Mouse (Mus musculus) heart, postnatal 0 days (tissue): ENCODE measurements around the gene Slc22a16. TPM values are rescaled to one million over a fixed set of nuclear protein-coding genes. Genes with fewer than 3 reads are reported as not detected.

Source experiments
- ATAC-seq: fragments of 200-750 bp; cut with Nextera tagmentation; 2 replicates; pipeline ENCODE4 v1.8.0; 2017; ENCODE audit warnings: low read depth, moderate number of reproducible peaks, moderate library complexity; ENCODE audit not compliant: insufficient read depth
- DNase-seq: peaks from one replicate; pipeline ENCODE4 v3.0.0-alpha.2; 2016; ENCODE audit warnings: low spot score
- H3K27ac ChIP-seq: fragments of 300-500 bp; sonication (generic); 2 replicates; pipeline ENCODE4 v1.5.1; 2014; ENCODE audit warnings: low read depth, mild to moderate bottlenecking
- H3K27me3 ChIP-seq: fragments of 300-500 bp; sonication (generic); 2 replicates; pipeline ENCODE4 v1.6.1; 2014; ENCODE audit warnings: low read length, mixed read lengths; ENCODE audit not compliant: control insufficient read depth, insufficient read depth
- H3K36me3 ChIP-seq: fragments of 300-500 bp; sonication (generic); replicated peaks from 2 replicates; pipeline ENCODE4 v1.6.1; 2014; ENCODE audit warnings: low read length, mixed read lengths; ENCODE audit not compliant: control insufficient read depth, insufficient read depth
- H3K4me1 ChIP-seq: fragments of 300-500 bp; sonication (generic); 2 replicates; pipeline ENCODE4 v1.6.1; 2014; ENCODE audit warnings: antibody characterized with exemption; ENCODE audit not compliant: control insufficient read depth, insufficient read depth
- H3K4me2 ChIP-seq: fragments of 300-500 bp; sonication (generic); 2 replicates; pipeline ENCODE4 v1.6.1; 2014; ENCODE audit warnings: low read depth, mild to moderate bottlenecking, low read length, moderate library complexity
- H3K4me3 ChIP-seq: fragments of 300-500 bp; sonication (generic); 2 replicates; pipeline ENCODE4 v1.5.1; 2014; ENCODE audit warnings: low read depth, low read length
- H3K9ac ChIP-seq: fragments of 300-500 bp; sonication (generic); replicated peaks from 2 replicates; pipeline ENCODE4 v1.6.1; 2014; ENCODE audit warnings: low read depth, low read length, mixed read lengths
- H3K9me3 ChIP-seq: fragments of 300-500 bp; sonication (generic); replicated peaks from 2 replicates; pipeline ENCODE4 v1.6.1; 2016; ENCODE audit warnings: low read length; ENCODE audit not compliant: control insufficient read depth
- CTCF ChIP-seq: IDR thresholded peaks from 2 replicates; pipeline ENCODE4 v1.5.1; 2016; ENCODE audit warnings: antibody characterized with exemption, control low read depth, low read depth
- EP300 ChIP-seq: IDR thresholded peaks from 2 replicates; pipeline ENCODE4 v1.6.1; 2016; ENCODE audit warnings: antibody characterized with exemption, low read depth
- WGBS: fragments of 180-500 bp; shearing (Covaris S2); extraction: QIAGEN DNeasy Blood & Tissue Kit; methylation state at CpG from one replicate; pipeline ENCODE4 v1.1.7; 2014; 5-methylcytosine and 5-hydroxymethylcytosine counted together
- polyA plus RNA-seq: library from polyadenylated mRNA; unstranded; fragments of >200 nt; fragmentation: Nextera tagmentation; extraction: Ambion mirVana; gene quantifications from 2 replicates; pipeline ENCODE4 v1.2.1, GENCODE M21; 2015
- total RNA-seq: library from RNA; depleted of rRNA; stranded (reverse); fragments of >200 nt; gene quantifications from 2 replicates; pipeline ENCODE4 v1.2.3, GENCODE M21; 2014; ENCODE audit warnings: low replicate concordance

Gene Slc22a16
- total and polyA plus RNA-seq, 2 experiments from 2014 or later = not detected

GRCm38 (mm10) chr10:40525616-40526155 is 44.5 kb upstream of the Slc22a16 start:
- DNase-seq = no peak
- WGBS = 44% methylated on average over 9 of the region's 9 CpGs
- ATAC-seq = no peak
- no peak overlapping the region for H3K4me3 ChIP-seq
- H3K36me3 ChIP-seq = no peaks in the 10 kb centered on the region
- H3K4me1 ChIP-seq = no peaks in the 10 kb centered on the region
- H3K27ac ChIP-seq = peak overlapping the region; percentile 25; the same call in 1 of the 2 replicates
- no peak overlapping the region for H3K4me2 ChIP-seq
- H3K9ac ChIP-seq = no peak overlapping the region
- no peaks in the 10 kb centered on the region for H3K9me3 ChIP-seq
- no peaks in the 10 kb centered on the region for H3K27me3 ChIP-seq
- TF ChIP-seq EP300 (no peak), CTCF (no peak)

DNA sequence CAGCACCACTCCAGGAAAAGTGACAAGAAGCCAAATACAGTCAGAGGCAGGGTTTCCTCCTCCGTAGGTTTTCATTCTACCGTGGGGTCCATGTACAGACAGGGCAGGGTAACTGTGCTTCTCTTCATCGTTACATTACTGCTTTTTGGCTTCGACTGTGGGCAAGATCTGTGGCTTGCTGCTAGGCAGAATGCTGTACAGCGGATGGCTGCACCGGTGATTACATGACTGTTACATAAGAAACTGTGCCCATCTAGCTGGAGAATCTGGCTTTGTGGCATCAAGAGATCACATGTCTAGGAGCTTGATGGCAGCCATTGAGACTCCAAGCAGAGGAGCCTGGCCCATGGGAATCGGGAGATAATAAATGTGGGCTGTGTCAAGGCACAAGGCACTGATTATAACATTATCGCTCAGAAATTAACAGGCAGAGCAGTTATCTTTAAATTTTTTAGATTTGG is 43.8 kb upstream of the Slc22a16 start:
- Histone ChIP-seq H3K4me3 (no peak overlapping the region), H3K27ac (peak overlapping the region; percentile 25; the same call in 1 of the 2 replicates), H3K4me2 (no peak overlapping the region), H3K9me3 (no peaks in the 10 kb centered on the region), H3K9ac (no peak overlapping the region), H3K36me3 (no peaks in the 10 kb centered on the region), H3K4me1 (no peaks in the 10 kb centered on the region), H3K27me3 (no peaks in the 10 kb centered on the region)
- WGBS = 63% methylated on average over 8 of the region's 8 CpGs
- ATAC-seq (no peak), DNase-seq (no peak)
- TF ChIP-seq CTCF = no peak
- no peak for TF ChIP-seq EP300

DNA sequence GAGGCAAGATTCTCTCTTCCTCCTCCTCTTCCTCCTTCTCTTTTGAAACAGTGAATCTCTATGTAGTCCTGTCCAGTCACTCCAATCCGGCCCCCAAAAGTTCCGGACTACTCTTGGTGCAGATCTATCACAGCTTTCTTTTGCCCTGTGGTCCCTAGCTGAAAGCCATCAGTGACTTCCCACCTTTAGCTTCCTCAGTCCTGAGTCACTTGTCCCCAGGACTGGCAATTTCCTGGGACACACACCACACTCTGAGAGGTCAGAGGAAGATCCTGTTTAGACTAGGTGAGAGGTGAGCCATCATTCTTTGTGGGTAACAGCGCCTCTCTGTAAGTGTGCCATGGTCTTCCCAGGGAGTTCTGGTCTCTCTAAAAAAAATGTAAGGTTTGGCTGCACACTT is 43.1 kb upstream of the Slc22a16 start:
- ATAC-seq = no peak
- no peak for TF ChIP-seq EP300
- TF ChIP-seq CTCF = no peak
- no peak overlapping the region for H3K4me3 ChIP-seq
- H3K27ac ChIP-seq = no peak overlapping the region
- H3K4me1 ChIP-seq = no peaks in the 10 kb centered on the region
- H3K9me3 ChIP-seq = no peaks in the 10 kb centered on the region
- H3K4me2 ChIP-seq = no peak overlapping the region
- DNase-seq = no peak
- no peaks in the 10 kb centered on the region for H3K27me3 ChIP-seq
- WGBS = 65% methylated on average over 3 of the region's 3 CpGs
- H3K36me3 ChIP-seq = no peaks in the 10 kb centered on the region
- H3K9ac ChIP-seq = no peak overlapping the region

DNA sequence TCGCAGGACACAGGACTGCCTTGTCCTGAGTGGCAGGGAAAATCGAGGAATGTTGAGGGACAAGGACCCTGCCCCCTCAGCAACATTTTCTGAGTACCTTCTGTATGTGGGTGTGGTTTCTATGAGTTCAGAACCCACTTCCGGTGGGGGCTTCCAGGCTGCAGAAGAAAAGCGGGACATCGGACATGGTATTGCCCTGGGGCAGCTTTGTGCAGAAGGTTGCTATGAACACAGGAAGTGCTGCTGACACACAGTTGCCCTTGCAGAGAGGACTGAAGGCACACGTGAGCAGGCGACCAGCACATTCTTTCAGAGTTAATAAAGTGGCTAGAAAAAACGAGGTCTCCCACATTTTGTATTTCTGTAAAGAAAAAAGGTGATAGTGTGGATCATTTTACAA is 42.6 kb upstream of the Slc22a16 start:
- DNase-seq = peak; percentile 17

GRCm38 (mm10) chr10:40528668-40529067 is 41.5 kb upstream of the Slc22a16 start:
- no peak overlapping the region for H3K27ac ChIP-seq
- WGBS = 79% methylated on average over 8 of the region's 10 CpGs
- H3K9ac ChIP-seq = no peak overlapping the region
- ATAC-seq = no peak
- H3K9me3 ChIP-seq = 0 out of 2 replicates have a peak, but pooled peaks cover 6% of the 10 kb centered on the region
- no peak overlapping the region for H3K4me2 ChIP-seq
- H3K27me3 ChIP-seq = no peaks in the 10 kb centered on the region
- H3K36me3 ChIP-seq = no peaks in the 10 kb centered on the region
- no peak for DNase-seq
- H3K4me3 ChIP-seq = no peak overlapping the region
- TF ChIP-seq CTCF (no peak), EP300 (no peak)
- H3K4me1 ChIP-seq = no peaks in the 10 kb centered on the region

More for the DNA sequence above, 42.6 kb upstream of the Slc22a16 start:
- TF ChIP-seq EP300 = no peak
- TF ChIP-seq CTCF = no peak
- Histone ChIP-seq H3K4me3 (no peak overlapping the region), H3K27ac (no peak overlapping the region), H3K27me3 (no peaks in the 10 kb centered on the region), H3K9me3 (no peaks in the 10 kb centered on the region), H3K4me1 (no peaks in the 10 kb centered on the region), H3K36me3 (no peaks in the 10 kb centered on the region), H3K9ac (no peak overlapping the region), H3K4me2 (no peak overlapping the region)
- ATAC-seq = peak; percentile 36; the same call in 1 of the 2 replicates
- 24% methylated on average over 8 of the region's 8 CpGs for WGBS

- 0 out of 2 replicates have a peak, but pooled peaks cover 6% of the 10 kb centered on the region for H3K9me3 ChIP-seq
- H3K4me1 ChIP-seq = no peaks in the 10 kb centered on the region
- peak; percentile 52 for TF ChIP-seq CTCF
- TF ChIP-seq EP300 = no peak
- no peaks in the 10 kb centered on the region for H3K27me3 ChIP-seq
- H3K36me3 ChIP-seq = no peaks in the 10 kb centered on the region
- H3K4me3 ChIP-seq = no peak overlapping the region
- WGBS = 50% methylated on average over 6 of the region's 6 CpGs
- H3K27ac ChIP-seq = no peak overlapping the region
- ATAC-seq (no peak), DNase-seq (peak; percentile 34)
- no peak overlapping the region for H3K4me2 ChIP-seq
- no peak overlapping the region for H3K9ac ChIP-seq
Observed at GRCm38 (mm10) chr10:40529617-40530016, 40.5 kb upstream of the Slc22a16 start.
